Mouse (Mus musculus) right cerebral cortex, adult 2 months (tissue): ENCODE data around the gene Zbtb46.
"Not testable (repeated sequence)": the region's sequence is repeated elsewhere in the genome, so short reads cannot be mapped to it uniquely, and the experiment has no call there.

Source experiments
- DNase-seq, 2 experiments: peaks; one replicate each; pipeline ENCODE4 v3.0.0; 2021 to 2022; ENCODE audit warnings: low spot score in 2 of 2

The Zbtb46 gene

GRCm38 (mm10) chr2:181459153-181459672, at the start of gene Zbtb46:
Zbtb46 (minus strand) TSS chr2:181459426.
- DNase-seq, result peak; percentile 55 to 59

- DNase-seq, result no peak
These were observed 39.4 kb upstream of the Zbtb46 start for GRCm38 (mm10) chr2:181498644-181499043.

- peak; percentile 42 to 45 for DNase-seq
These were observed 38.3 kb upstream of the Zbtb46 start for GRCm38 (mm10) chr2:181497548-181497875.

- peak; percentile 92 for DNase-seq
These were observed 37.8 kb upstream of the Zbtb46 start, which contains the start of gene Tpd52l2 for GRCm38 (mm10) chr2:181496831-181497547. Tpd52l2 (plus strand) TSS chr2:181497142.

GRCm38 (mm10) chr2:181496281-181496680, 37.1 kb upstream of the Zbtb46 start:
- DNase-seq, result peak; percentile 51 to 54

- not testable (repeated sequence) for DNase-seq
These were observed 36.6 kb upstream of the Zbtb46 start for GRCm38 (mm10) chr2:181495845-181496244.

GRCm38 (mm10) chr2:181494266-181494945, 35.2 kb upstream of the Zbtb46 start:
- no peak for DNase-seq

- no peak for DNase-seq
These were observed 34.1 kb upstream of the Zbtb46 start, which contains the start of gene Abhd16b for GRCm38 (mm10) chr2:181493156-181493927. Abhd16b (plus strand) TSS chr2:181493206.

- DNase-seq, result no peak
These were observed 33.0 kb upstream of the Zbtb46 start for GRCm38 (mm10) chr2:181492206-181492605.

- DNase-seq, result no peak
These were observed 32.4 kb upstream of the Zbtb46 start for GRCm38 (mm10) chr2:181491432-181492205.

GRCm38 (mm10) chr2:181487338-181488277, 28.4 kb upstream of the Zbtb46 start:
- DNase-seq, result no peak

- DNase-seq, result no peak
These were observed 26.5 kb upstream of the Zbtb46 start for GRCm38 (mm10) chr2:181485741-181486140.

GRCm38 (mm10) chr2:181484456-181485233, 25.4 kb upstream of the Zbtb46 start:
- no peak for DNase-seq

- DNase-seq, result no peak
These were observed 24.5 kb upstream of the Zbtb46 start for GRCm38 (mm10) chr2:181483562-181484318.

GRCm38 (mm10) chr2:181483120-181483519, 23.9 kb upstream of the Zbtb46 start:
- no peak for DNase-seq

- DNase-seq, result peak in 1 of 2 experiments; percentile 26
These were observed 13.1 kb upstream of the Zbtb46 start for GRCm38 (mm10) chr2:181472256-181472827.

GRCm38 (mm10) chr2:181471246-181471645, 12.0 kb upstream of the Zbtb46 start:
- no peak for DNase-seq

GRCm38 (mm10) chr2:181470285-181470684, 11.1 kb upstream of the Zbtb46 start:
- DNase-seq, result no peak
